Mouse (Mus musculus) intestine, embryonic 16.5 days (tissue): ENCODE measurements around the gene Adcy7. TPM values are rescaled to one million over a fixed set of nuclear protein-coding genes. Genes with fewer than 3 reads are reported as not detected.
A peak's percentile ranks its signal among the peaks of the same experiment; 100 is the strongest.

Experiments used
- ATAC-seq: fragments of 200-750 bp; cut with Nextera tagmentation; 2 replicates; pipeline ENCODE4 v1.8.0; 2017; ENCODE audit warnings: moderate TSS enrichment, moderate library complexity
- H3K27ac ChIP-seq: fragments of 300-500 bp; sonication (generic); 2 replicates; pipeline ENCODE4 v1.5.1; 2014; ENCODE audit warnings: mild to moderate bottlenecking, low read length
- H3K27me3 ChIP-seq: fragments of 300-500 bp; sonication (generic); replicated peaks from 2 replicates; pipeline ENCODE4 v1.6.1; 2014; ENCODE audit warnings: low read length, control low read depth, mixed read lengths; ENCODE audit not compliant: control insufficient read depth, insufficient read depth
- H3K36me3 ChIP-seq: fragments of 300-500 bp; sonication (generic); 2 replicates; pipeline ENCODE4 v1.6.1; 2014; ENCODE audit warnings: low read length, control low read depth; ENCODE audit not compliant: control insufficient read depth, insufficient read depth
- H3K4me1 ChIP-seq: fragments of 300-500 bp; sonication (generic); 2 replicates; pipeline ENCODE4 v1.6.1; 2014; ENCODE audit warnings: low read length, control low read depth, mixed read lengths; ENCODE audit not compliant: control insufficient read depth, insufficient read depth
- H3K4me2 ChIP-seq: fragments of 300-500 bp; sonication (generic); 2 replicates; pipeline ENCODE4 v1.6.1; 2014; ENCODE audit warnings: low read depth, low read length, control low read depth
- H3K4me3 ChIP-seq: fragments of 300-500 bp; sonication (generic); 2 replicates; pipeline ENCODE4 v1.5.1; 2014; ENCODE audit warnings: mild to moderate bottlenecking, low read length
- H3K9ac ChIP-seq: fragments of 300-500 bp; sonication (generic); 2 replicates; pipeline ENCODE4 v1.6.1; 2014; ENCODE audit warnings: low read depth, low read length
- H3K9me3 ChIP-seq: fragments of 300-500 bp; sonication (generic); 2 replicates; pipeline ENCODE4 v1.6.1; 2016; ENCODE audit warnings: low read length, control low read depth; ENCODE audit not compliant: control insufficient read depth
- WGBS: fragments of 180-500 bp; shearing (Covaris S2); extraction: QIAGEN DNeasy Blood & Tissue Kit; methylation state at CpG from one replicate; pipeline ENCODE4 v1.1.7; 2014; 5-methylcytosine and 5-hydroxymethylcytosine counted together
- polyA plus RNA-seq: library from polyadenylated mRNA; unstranded; fragments of >200 nt; fragmentation: Nextera tagmentation; extraction: Ambion mirVana; gene quantifications from 2 replicates; pipeline ENCODE4 v1.2.1, GENCODE M21; 2015

Gene Adcy7
- polyA plus RNA-seq, 1 experiment from 2014 or later = 2.9 TPM

DNA sequence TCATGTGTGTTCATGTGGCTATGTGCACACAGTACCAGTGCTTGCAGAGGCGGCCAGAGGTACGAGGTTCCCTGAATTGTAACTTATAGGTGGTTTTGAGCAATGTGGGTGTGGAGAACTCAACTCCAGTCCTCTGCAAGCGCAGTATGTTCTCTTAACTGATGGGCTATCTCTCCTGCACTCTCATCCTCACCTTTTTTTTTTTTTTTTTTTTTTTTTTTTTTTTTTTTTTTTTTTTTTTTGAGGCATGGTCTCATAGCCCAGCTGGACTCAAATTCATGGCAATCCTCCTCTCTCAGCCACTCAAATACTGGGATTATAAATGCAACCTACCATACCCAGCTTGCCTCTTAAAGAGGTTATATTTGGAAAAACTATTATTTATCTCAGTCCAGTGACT lies 58.6 kb downstream of the Adcy7 start:
- Histone ChIP-seq H3K9me3 (no peaks in the 10 kb centered on the region), H3K4me1 (no peaks in the 10 kb centered on the region), H3K4me3 (no peak overlapping the region), H3K9ac (no peak overlapping the region), H3K4me2 (no peak overlapping the region), H3K27ac (no peak overlapping the region), H3K27me3 (no peaks in the 10 kb centered on the region), H3K36me3 (peaks cover 17% of the 10 kb centered on the region)
- ATAC-seq = no peak
- 88% methylated on average over 3 of the region's 3 CpGs for WGBS

DNA sequence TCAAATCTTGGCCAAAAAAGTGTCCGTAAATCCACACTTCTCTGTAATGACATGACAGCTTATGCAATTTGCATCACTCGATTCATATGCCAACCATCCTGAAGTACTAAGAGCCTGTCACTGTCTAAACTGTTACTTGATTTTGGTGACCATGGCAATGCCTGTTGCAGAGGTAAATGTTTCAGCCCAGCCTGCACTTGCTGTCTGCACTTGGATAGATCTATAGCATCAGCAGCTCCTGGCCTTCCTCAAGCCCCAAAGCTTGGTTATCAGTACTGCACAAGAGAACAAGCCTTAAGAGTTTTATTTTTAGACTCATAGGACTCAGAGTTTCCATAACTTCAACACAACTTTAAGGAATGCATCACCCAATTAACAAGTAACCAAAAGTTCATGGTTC lies 62.2 kb downstream of the Adcy7 start:
- Histone ChIP-seq H3K27ac (no peak overlapping the region), H3K36me3 (peaks cover 19% of the 10 kb centered on the region), H3K4me3 (no peak overlapping the region), H3K9me3 (no peaks in the 10 kb centered on the region), H3K4me1 (no peaks in the 10 kb centered on the region), H3K9ac (no peak overlapping the region), H3K27me3 (no peaks in the 10 kb centered on the region), H3K4me2 (no peak overlapping the region)
- 93% methylated on average over 2 of the region's 2 CpGs for WGBS
- ATAC-seq = no peak

DNA sequence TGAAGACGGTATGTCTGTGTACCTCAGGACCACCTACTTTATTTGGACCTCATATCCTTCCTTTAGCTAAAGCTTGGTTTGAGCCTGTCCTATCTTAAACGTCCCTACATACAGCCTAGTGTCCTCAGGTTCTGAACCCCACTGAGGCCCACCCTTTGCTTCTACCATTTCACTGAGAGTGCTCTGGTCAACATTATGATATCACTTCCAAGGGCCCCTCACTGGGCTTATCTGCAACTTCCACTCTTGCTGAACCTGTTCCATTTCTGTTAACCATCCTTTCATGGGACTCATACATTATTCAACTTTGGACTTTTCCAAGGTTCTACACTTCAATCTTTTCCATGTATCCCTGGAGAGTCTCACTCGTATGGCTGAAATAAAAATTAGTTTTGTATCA lies 62.8 kb downstream of the Adcy7 start:
- Histone ChIP-seq H3K4me1 (no peaks in the 10 kb centered on the region), H3K4me2 (no peak overlapping the region), H3K9ac (no peak overlapping the region), H3K36me3 (peaks cover 19% of the 10 kb centered on the region), H3K4me3 (no peak overlapping the region), H3K9me3 (no peaks in the 10 kb centered on the region), H3K27me3 (no peaks in the 10 kb centered on the region), H3K27ac (no peak overlapping the region)
- ATAC-seq = peak; percentile 60
- 74% methylated on average over 3 of the region's 3 CpGs for WGBS

DNA sequence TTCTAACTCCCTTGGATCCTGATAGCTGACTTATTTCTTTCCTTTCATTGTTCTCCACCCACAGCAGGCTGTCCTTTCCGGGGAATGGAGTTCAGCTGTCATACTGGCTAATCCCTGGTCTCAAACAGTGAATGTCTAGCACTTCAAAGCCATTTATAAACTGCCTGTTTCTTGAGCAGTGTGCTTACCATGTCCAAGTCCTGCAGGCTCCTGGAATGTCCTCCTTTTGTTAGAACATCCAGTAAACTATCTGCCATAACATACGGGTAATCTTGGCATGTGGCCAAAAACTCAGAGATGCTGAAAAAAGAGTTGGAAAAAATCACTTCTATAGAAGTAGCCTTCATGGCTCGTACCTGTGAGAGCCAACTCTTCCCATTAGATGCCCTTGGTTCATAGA lies 67.0 kb downstream of the Adcy7 start:
- Histone ChIP-seq H3K9me3 (no peaks in the 10 kb centered on the region), H3K27ac (peak overlapping the region; percentile 31; the same call in 1 of the 2 replicates), H3K9ac (no peak overlapping the region), H3K4me1 (no peaks in the 10 kb centered on the region), H3K36me3 (peaks cover 10% of the 10 kb centered on the region), H3K4me2 (no peak overlapping the region), H3K4me3 (no peak overlapping the region), H3K27me3 (no peaks in the 10 kb centered on the region)
- WGBS = 43% methylated on average over 3 of the region's 3 CpGs
- no peak for ATAC-seq

DNA sequence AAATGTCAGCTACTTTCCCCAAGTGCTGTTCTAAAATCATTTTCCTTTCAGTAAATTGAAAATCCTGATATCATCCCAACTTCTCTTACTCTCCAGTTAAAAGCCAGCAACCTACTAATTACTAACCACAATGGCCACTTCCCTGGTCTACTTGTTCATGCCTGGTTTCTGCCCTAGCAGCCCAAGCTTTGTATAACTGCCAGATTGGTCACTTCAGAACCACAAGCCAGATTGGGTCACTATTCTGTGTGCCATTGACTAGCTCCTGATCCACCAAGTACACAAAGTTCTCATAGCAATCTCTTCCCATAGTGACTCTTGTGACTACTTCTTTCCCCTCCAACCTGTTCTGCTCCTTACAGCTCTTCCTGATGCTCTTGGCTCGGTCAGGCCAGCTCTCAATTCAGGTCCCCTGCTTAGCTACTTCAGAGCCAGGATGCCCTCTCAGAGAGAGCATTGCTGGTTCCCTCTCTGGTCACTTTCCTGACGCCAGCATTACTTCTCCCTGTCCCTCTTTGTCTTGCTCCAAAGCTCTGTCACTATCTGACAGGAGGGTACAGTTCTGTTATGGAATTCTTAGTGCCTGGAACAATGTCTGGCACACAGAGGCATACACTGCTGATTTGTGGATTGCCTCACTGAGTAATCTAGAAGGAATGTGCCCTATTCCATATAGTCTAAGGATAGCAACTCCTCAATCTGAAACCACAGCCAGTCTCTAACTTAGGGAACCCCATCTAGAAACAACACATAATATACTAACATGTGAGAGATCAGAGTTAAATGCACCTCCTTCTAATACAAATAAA lies 67.9 kb downstream of the Adcy7 start:
- Histone ChIP-seq H3K4me1 (no peaks in the 10 kb centered on the region), H3K4me3 (no peak overlapping the region), H3K27me3 (no peaks in the 10 kb centered on the region), H3K36me3 (peaks cover 10% of the 10 kb centered on the region), H3K4me2 (no peak overlapping the region), H3K27ac (no peak overlapping the region), H3K9me3 (no peaks in the 10 kb centered on the region), H3K9ac (no peak overlapping the region)
- WGBS = 80% methylated on average over 2 of the region's 2 CpGs
- no peak for ATAC-seq

DNA sequence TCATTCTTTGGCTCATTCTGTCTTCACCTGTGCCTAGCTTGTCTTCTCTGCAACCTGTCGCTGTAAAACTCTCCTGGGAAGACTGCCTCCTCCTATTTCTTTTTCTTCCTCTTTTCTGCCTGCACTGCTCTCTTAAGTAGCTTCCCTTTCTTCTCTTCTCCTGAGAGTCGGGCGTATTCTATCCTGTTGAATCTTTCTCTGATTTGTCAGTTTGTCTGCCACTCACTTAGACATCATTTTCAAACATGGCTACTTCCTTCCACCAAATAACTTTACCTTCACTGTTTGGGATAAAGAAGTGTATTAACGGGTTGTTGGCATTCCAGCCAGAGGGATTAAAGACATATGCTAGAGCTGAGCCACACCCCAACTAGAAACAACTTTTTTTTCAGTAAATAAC lies 69.8 kb downstream of the Adcy7 start:
- Histone ChIP-seq H3K9ac (no peak overlapping the region), H3K27me3 (no peaks in the 10 kb centered on the region), H3K4me2 (no peak overlapping the region), H3K4me1 (no peaks in the 10 kb centered on the region), H3K9me3 (no peaks in the 10 kb centered on the region), H3K36me3 (peaks cover 9% of the 10 kb centered on the region), H3K4me3 (no peak overlapping the region), H3K27ac (no peak overlapping the region)
- no peak for ATAC-seq
- WGBS = 84% methylated on average over 4 of the region's 4 CpGs

DNA sequence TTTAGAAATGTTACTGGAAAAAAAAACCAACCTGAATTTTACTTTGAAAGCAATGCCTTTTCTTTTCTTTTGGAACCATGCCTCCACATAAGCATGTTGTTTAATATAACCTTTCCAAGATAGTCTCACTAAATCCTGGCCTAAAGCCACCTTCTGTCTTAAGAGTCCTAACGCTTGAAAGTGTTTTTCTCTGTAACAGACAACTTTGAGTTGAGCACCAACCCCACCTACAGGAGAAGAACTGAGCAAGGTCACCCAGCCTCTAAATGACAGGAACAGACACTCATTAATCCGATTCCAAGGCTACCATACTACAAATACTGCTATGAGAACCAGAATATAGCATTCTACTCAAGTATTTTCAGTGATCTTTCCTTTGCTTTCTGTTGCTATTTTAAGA lies 76.8 kb downstream of the Adcy7 start:
- 63% methylated on average over 2 of the region's 2 CpGs for WGBS
- no peak overlapping the region for H3K9ac ChIP-seq
- H3K4me3 ChIP-seq = no peak overlapping the region
- H3K36me3 ChIP-seq = peaks cover 7% of the 10 kb centered on the region
- no peak for ATAC-seq
- no peak overlapping the region for H3K27ac ChIP-seq
- H3K4me2 ChIP-seq = no peak overlapping the region
- no peaks in the 10 kb centered on the region for H3K27me3 ChIP-seq
- H3K4me1 ChIP-seq = no peaks in the 10 kb centered on the region
- H3K9me3 ChIP-seq = no peaks in the 10 kb centered on the region

DNA sequence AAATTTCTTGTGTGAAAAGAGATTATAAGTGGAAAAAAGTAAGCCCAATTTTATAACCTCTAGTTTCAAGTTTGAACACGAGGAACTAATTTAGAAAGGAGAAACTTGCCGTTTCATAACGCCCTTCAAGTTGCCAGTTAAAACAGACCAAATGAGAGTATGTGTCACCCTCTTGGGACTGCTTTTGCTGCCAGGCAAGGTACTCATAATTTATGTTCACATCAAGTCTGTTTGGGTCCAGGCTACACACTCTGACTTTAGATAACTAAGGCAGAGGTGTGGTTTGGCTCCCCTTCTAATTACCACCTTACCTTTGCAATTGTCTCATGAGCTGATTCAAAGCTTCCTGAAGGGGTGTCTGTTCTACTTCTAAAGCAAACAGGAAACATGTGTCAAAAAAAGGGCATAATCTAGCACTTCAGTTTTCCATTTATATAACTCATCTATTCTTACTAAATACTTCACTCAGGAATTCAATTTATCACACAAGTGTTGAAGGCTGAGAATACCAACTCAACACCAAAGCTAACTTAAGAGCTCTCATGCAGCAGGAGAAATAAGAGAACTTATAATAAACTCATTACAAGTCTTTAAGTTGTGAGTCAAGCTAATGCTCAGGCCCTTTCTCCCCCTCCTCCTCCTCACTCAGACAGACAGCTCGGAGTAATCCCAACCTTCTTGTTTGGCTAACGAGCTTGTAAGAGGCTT lies 85.2 kb downstream of the Adcy7 start:
- Histone ChIP-seq H3K4me2 (no peak overlapping the region), H3K36me3 (peaks cover 20% of the 10 kb centered on the region)
- WGBS = 78% methylated on average over 5 of the region's 5 CpGs

DNA sequence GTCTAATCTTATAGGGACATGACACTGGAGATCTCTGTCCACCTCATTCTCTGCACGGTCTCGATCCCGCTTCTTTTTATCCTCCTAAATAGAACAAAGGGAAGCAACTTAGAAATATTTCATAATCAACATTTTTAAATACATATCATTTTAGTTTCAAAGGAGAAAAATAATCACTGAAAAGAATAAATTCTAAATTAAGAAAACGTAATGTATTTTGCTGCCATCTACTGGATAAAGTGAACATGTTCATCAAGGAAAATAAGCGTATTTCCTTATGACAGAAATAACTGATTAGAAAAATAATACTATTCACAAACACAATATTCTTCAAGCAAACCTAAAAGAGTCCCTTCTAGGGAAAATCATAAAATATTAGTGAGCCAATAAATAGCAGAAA lies 85.7 kb downstream of the Adcy7 start:
- peaks cover 20% of the 10 kb centered on the region for H3K36me3 ChIP-seq

More for the DNA sequence above, 85.2 kb downstream of the Adcy7 start:
- H3K4me3 ChIP-seq = no peak overlapping the region
- no peak overlapping the region for H3K27ac ChIP-seq
- H3K9me3 ChIP-seq = no peaks in the 10 kb centered on the region
- no peak overlapping the region for H3K9ac ChIP-seq
- no peaks in the 10 kb centered on the region for H3K27me3 ChIP-seq
- no peak for ATAC-seq
- H3K4me1 ChIP-seq = peaks cover 10% of the 10 kb centered on the region

More for the DNA sequence above, 85.7 kb downstream of the Adcy7 start:
- peaks cover 14% of the 10 kb centered on the region for H3K4me1 ChIP-seq
- no peak overlapping the region for H3K4me2 ChIP-seq
- no peak overlapping the region for H3K9ac ChIP-seq
- WGBS = 77% methylated on average over 5 of the region's 5 CpGs
- no peak overlapping the region for H3K4me3 ChIP-seq
- no peaks in the 10 kb centered on the region for H3K9me3 ChIP-seq
- no peaks in the 10 kb centered on the region for H3K27me3 ChIP-seq
- no peak overlapping the region for H3K27ac ChIP-seq
- ATAC-seq = no peak
